Mouse (Mus musculus) brain, embryonic 14.5 days (tissue): ENCODE measurements around the gene Tm9sf3.

Experiments
- CTCF ChIP-seq: fragments of 200-500 bp; IDR thresholded peaks from 2 replicates; pipeline ENCODE4 v1.5.1; 2012; ENCODE audit warnings: inconsistent platforms, mild to moderate bottlenecking, moderate library complexity, borderline replicate concordance; ENCODE audit not compliant: insufficient read depth, insufficient read length; ENCODE audit errors: extremely low read depth
- POLR2A ChIP-seq: fragments of 200-500 bp; IDR thresholded peaks from 2 replicates; pipeline ENCODE4 v1.6.1; 2012; ENCODE audit warnings: mild to moderate bottlenecking, inconsistent platforms, borderline replicate concordance; ENCODE audit not compliant: poor library complexity, insufficient read depth, insufficient read length, severe bottlenecking; ENCODE audit errors: extremely low read depth

GRCm38 (mm10) chr19:41290952-41291619 lies 27.3 kb upstream of the Tm9sf3 start:
- peak; percentile 60; the same call in 1 of the 2 replicates for TF ChIP-seq CTCF
- no peak for TF ChIP-seq POLR2A
